Mouse (Mus musculus): ENCODE data around the gene Jund. TPM values are rescaled to one million over a fixed set of nuclear protein-coding genes. Genes with fewer than 3 reads are reported as not detected.

Jund gene
- 1,886 TPM for total RNA-seq (2023)

GRCm38 (mm10) chr8:70698310-70699109 is at the start of gene Jund:
Gene Jund, plus strand, starts transcription at chr8:70698949.

GRCm38 (mm10) chr8:70660273-70660725 is 38.5 kb upstream of the Jund start, which contains the start of gene Pgpep1:
Gene Pgpep1, minus strand, starts transcription at chr8:70660388.

GRCm38 (mm10) chr8:70673079-70673856 is 25.5 kb upstream of the Jund start, which contains the start of gene Lsm4:
Gene Lsm4, plus strand, starts transcription at chr8:70673248.

GRCm38 (mm10) chr8:70703287-70703686 is 4.5 kb downstream of the Jund start, which contains the start of gene Iqcn:
Gene Iqcn, plus strand, starts transcription at chr8:70703457.

GRCm38 (mm10) chr8:70718297-70718696 is 19.5 kb downstream of the Jund start, which contains the start of gene Gm3336:
Gene Gm3336, plus strand, starts transcription at chr8:70718543.

GRCm38 (mm10) chr8:70723486-70724210 is 24.9 kb downstream of the Jund start, which contains the start of gene Pde4c:
Gene Pde4c, plus strand, starts transcription at chr8:70723720.

Other genes with a start within 250 kb of the Jund start
- gene Klhl26, start 222.0 kb upstream of the Jund start, total RNA-seq (2023): 7.7 TPM
- gene Tmem59l, start 211.6 kb upstream of the Jund start, total RNA-seq (2023): not detected
- not detected for gene Crlf1, start 205.8 kb upstream of the Jund start, total RNA-seq (2023)
- gene Rex1bd, start 192.2 kb upstream of the Jund start, total RNA-seq (2023): 51.6 TPM
- 3,862 TPM for gene Uba52, start 188.1 kb upstream of the Jund start, total RNA-seq (2023)
- gene Fkbp8, start 171.2 kb upstream of the Jund start, total RNA-seq (2023): 240 TPM
- gene Kxd1, start 171.0 kb upstream of the Jund start, total RNA-seq (2023): 61.7 TPM
- 34.7 TPM for gene Ell, start 159.5 kb upstream of the Jund start, total RNA-seq (2023)
- gene Isyna1, start 104.6 kb upstream of the Jund start, total RNA-seq (2023): 74.6 TPM
- 116 TPM for gene Ssbp4, start 90.1 kb upstream of the Jund start, total RNA-seq (2023)
- 1.8 TPM for gene Lrrc25, start 82.8 kb upstream of the Jund start, total RNA-seq (2023)
- gene Gdf15, start 66.5 kb upstream of the Jund start, total RNA-seq (2023): 0.89 TPM
- 2.4 TPM for gene Pgpep1, start 38.6 kb upstream of the Jund start, total RNA-seq (2023)
- gene Lsm4, start 25.7 kb upstream of the Jund start, total RNA-seq (2023): 138 TPM
- gene Iqcn, start 4.5 kb downstream of the Jund start, total RNA-seq (2023): 7.8 TPM
- not detected for gene Gm3336, start 19.6 kb downstream of the Jund start, total RNA-seq (2023)
- gene Pde4c, start 24.8 kb downstream of the Jund start, total RNA-seq (2023): 0.55 TPM
- gene Rab3a, start 55.7 kb downstream of the Jund start, total RNA-seq (2023): 5.1 TPM
- gene Mpv17l2, start 62.0 kb downstream of the Jund start, total RNA-seq (2023): 23.3 TPM
- 10.3 TPM for gene Pik3r2, start 77.8 kb downstream of the Jund start, total RNA-seq (2023)
- 190 TPM for gene Mast3, start 106.1 kb downstream of the Jund start, total RNA-seq (2023)
- gene Il12rb1, start 109.5 kb downstream of the Jund start, total RNA-seq (2023): 2.8 TPM
- 30.5 TPM for gene Arrdc2, start 140.8 kb downstream of the Jund start, total RNA-seq (2023)
- not detected for gene Kcnn1, start 164.3 kb downstream of the Jund start, total RNA-seq (2023)
- gene Ccdc124, start 175.0 kb downstream of the Jund start, total RNA-seq (2023): 32.8 TPM
- gene Slc5a5, start 193.8 kb downstream of the Jund start, total RNA-seq (2023): not detected
- 5,616 TPM for gene Rpl18a, start 198.5 kb downstream of the Jund start, total RNA-seq (2023)
- 62.6 TPM for gene Map1s, start 207.0 kb downstream of the Jund start, total RNA-seq (2023)